Mouse (Mus musculus) G1E (cell line): ENCODE data around the gene Rab11fip5.

ENCODE experiments used
- CTCF ChIP-seq: IDR thresholded peaks from 2 replicates; pipeline ENCODE4 v1.5.1; 2012; ENCODE audit warnings: low read depth, low read length, inconsistent platforms, mixed read lengths
- GATA2 ChIP-seq: IDR thresholded peaks from 2 replicates; pipeline ENCODE4 v1.6.1; 2012; ENCODE audit warnings: low read depth, low read length, inconsistent platforms, borderline replicate concordance
- POLR2AphosphoS5 ChIP-seq: IDR thresholded peaks from 2 replicates; pipeline ENCODE4 v1.6.1; 2012; ENCODE audit warnings: low read depth, low read length, inconsistent platforms; ENCODE audit not compliant: insufficient replicate concordance
- TAL1 ChIP-seq: conservative IDR thresholded peaks from 2 replicates; pipeline ENCODE4 v1.6.1; 2012; ENCODE audit warnings: low read depth, low read length, inconsistent platforms, mixed read lengths

- TF ChIP-seq CTCF: no peak
- no peak for TF ChIP-seq TAL1
- TF ChIP-seq POLR2AphosphoS5: no peak
- TF ChIP-seq GATA2: no peak
Observed at GRCm38 (mm10) chr6:85380201-85380900, 5.9 kb upstream of the Rab11fip5 start.
